ENCODE assay signal across 8 mouse cellular contexts in the genomic region with DNA sequence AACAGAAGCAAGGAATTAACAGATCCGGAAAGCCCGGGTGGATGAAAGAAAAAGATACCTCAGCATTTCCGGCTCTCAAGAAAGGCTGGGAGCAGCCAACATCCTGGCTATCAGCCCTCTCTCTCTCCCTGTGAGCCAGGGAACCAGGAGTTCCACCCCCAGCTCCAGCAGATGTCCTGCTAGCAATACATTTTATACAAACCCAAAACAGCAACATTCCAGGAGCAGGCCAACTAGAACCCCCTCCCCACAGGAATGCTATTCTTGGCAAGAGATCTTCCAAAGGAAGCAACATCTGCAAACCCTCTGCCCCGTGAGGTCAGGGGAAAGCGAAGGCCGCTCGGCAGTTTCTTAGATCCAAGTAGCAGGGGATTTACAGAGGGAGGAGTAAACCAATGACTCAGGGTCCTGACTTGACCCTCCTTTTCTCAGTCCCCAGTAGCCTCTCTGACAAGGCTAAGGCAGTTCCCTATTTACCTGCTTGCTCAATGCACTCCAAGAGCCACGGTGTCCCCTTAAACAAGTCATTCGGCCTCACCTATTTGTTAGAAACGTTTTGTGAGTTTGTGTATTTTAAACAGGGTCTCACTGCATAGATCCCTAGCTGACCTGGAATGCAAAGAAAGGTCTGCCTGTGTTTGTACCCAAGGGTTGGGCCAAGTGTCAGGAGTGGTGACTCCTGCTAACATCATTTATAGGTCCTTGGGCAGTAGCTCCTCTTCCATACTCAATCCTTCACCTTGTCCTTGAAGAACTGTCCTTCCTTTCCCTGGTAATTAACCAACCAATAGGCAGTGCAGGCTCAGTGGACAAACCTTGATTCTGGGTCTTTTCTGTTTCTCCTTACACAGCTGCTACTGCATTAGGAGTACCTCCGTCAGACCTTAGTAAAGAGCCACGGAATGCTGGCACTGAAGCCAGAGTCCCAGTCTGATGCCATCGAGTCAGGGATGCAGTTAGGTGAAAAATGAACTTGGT. TPM values are rescaled to one million over a fixed set of nuclear protein-coding genes. Genes with fewer than 3 reads are reported as not detected.
DNase-seq lines count a peak whose midpoint lies in the region; ATAC-seq and TF ChIP-seq lines count a peak whose summit lies in the region.
"Had no signal": no experiment of that assay in that cellular context is flagged by ENCODE, and none has a peak within 500 bp of the region (broad histone marks: within the 10 kb centered on the region; RNA-seq: fewer than 3 reads in every experiment).

No protein-coding gene starts in this region.

- no peaks in the 10 kb centered on the region for H3K9me3 ChIP-seq in midbrain, embryonic 14.5 days (ENCODE audit: control insufficient read depth, low read length)
- H3K9me3 ChIP-seq in midbrain, postnatal 0 days (ENCODE audit: low read length): no peaks in the 10 kb centered on the region
- H3K9me3 ChIP-seq in heart, embryonic 14.5 days (ENCODE audit: control insufficient read depth, low read length): no peaks in the 10 kb centered on the region
- H3K9me3 ChIP-seq in limb, embryonic 14.5 days (ENCODE audit: control insufficient read depth, low read length): no peaks in the 10 kb centered on the region

- no peak for TF ChIP-seq CTCF in midbrain, postnatal 0 days (IDR thresholded peaks at IDR 0.05)

- H3K4me1 ChIP-seq in midbrain, embryonic 14.5 days (ENCODE audit: control insufficient read depth, insufficient read depth, low read length): no peaks in the 10 kb centered on the region
- H3K4me1 ChIP-seq in midbrain, postnatal 0 days (ENCODE audit: insufficient read depth, low read length): no peaks in the 10 kb centered on the region
- H3K4me1 ChIP-seq in heart, embryonic 14.5 days (ENCODE audit: control insufficient read depth in 2 of 2, insufficient read depth in 2 of 2, low read length in 2 of 2): peaks cover 9 to 14% of the 10 kb centered on the region in 2 experiments
- 0 out of 2 replicates have a peak, but pooled peaks cover 7% of the 10 kb centered on the region for H3K4me1 ChIP-seq in limb, embryonic 14.5 days (ENCODE audit: control insufficient read depth, insufficient read depth, low read length)

- H3K4me2 ChIP-seq in midbrain, embryonic 14.5 days (ENCODE audit: low read length): no peak overlapping the region
- H3K4me2 ChIP-seq in midbrain, postnatal 0 days (ENCODE audit: low read depth, low read length, poor library complexity, severe bottlenecking): no peak overlapping the region
- H3K4me2 ChIP-seq in heart, embryonic 14.5 days (ENCODE audit: low read length): no peak overlapping the region
- H3K4me2 ChIP-seq in limb, embryonic 14.5 days (replicated peaks; ENCODE audit: low read depth, low read length, severe bottlenecking): no peak overlapping the region; the same call in 1 of the 2 replicates

- H3K36me3 ChIP-seq in midbrain, embryonic 14.5 days (ENCODE audit: control insufficient read depth, insufficient read depth, low read length): peaks cover 54% of the 10 kb centered on the region
- peaks cover 45% of the 10 kb centered on the region for H3K36me3 ChIP-seq in midbrain, postnatal 0 days (ENCODE audit: insufficient read depth, low read length)
- peaks cover 50% of the 10 kb centered on the region for H3K36me3 ChIP-seq in heart, embryonic 14.5 days (ENCODE audit: control insufficient read depth, insufficient read depth, low read length)
- peaks cover 45% of the 10 kb centered on the region for H3K36me3 ChIP-seq in limb, embryonic 14.5 days (ENCODE audit: control insufficient read depth, insufficient read depth, low read length)

- DNase-seq in midbrain, embryonic 14.5 days: peak; percentile 13
- DNase-seq in midbrain, postnatal 0 days (ENCODE audit: low spot score): no peak
- DNase-seq in embryo, embryonic 11 days: peak; percentile 57
- peak; percentile 80 for DNase-seq in limb, embryonic 14.5 days (ENCODE audit: low spot score)
- DNase-seq in thymus, postnatal 0 days (ENCODE audit: low spot score): no peak
- no peak for DNase-seq in cerebellum, adult 8-10 months

- no peak overlapping the region for H3K9ac ChIP-seq in midbrain, embryonic 14.5 days (replicated peaks; ENCODE audit: low read length)
- no peak overlapping the region for H3K9ac ChIP-seq in midbrain, postnatal 0 days (replicated peaks; ENCODE audit: low read length, poor library complexity, severe bottlenecking)
- H3K9ac ChIP-seq in heart, embryonic 14.5 days (ENCODE audit: low read length): 0 out of 2 replicates have a peak overlapping the region, but pooled peaks have one; percentile 1
- H3K9ac ChIP-seq in limb, embryonic 14.5 days (ENCODE audit: low read depth, low read length, severe bottlenecking): no peak overlapping the region

- H3K4me3 ChIP-seq in midbrain, embryonic 14.5 days (replicated peaks; ENCODE audit: low read depth, low read length): no peak overlapping the region
- no peak overlapping the region for H3K4me3 ChIP-seq in midbrain, postnatal 0 days (ENCODE audit: low read depth, low read length)
- H3K4me3 ChIP-seq in heart, embryonic 14.5 days (ENCODE audit: control insufficient read depth in 1 of 2, insufficient read depth in 1 of 2, low read depth in 1 of 2, low read length in 2 of 2): no peak overlapping the region
- H3K4me3 ChIP-seq in limb, embryonic 14.5 days (replicated peaks; ENCODE audit: low read length): no peak overlapping the region

- no peak for ATAC-seq in midbrain, embryonic 14.5 days (ENCODE audit: low FRiP score, low TSS enrichment)
- ATAC-seq in midbrain, postnatal 0 days (ENCODE audit: low FRiP score): no peak
- peak; percentile 34 for ATAC-seq in heart, embryonic 14.5 days (ENCODE audit: insufficient number of reproducible peaks, insufficient read depth, low FRiP score, low read depth)
- ATAC-seq in limb, embryonic 14.5 days (ENCODE audit: low FRiP score, low read depth): peak; percentile 69; the same call in 1 of the 2 replicates

- H3K27ac ChIP-seq in midbrain, embryonic 14.5 days (replicated peaks; ENCODE audit: low read depth, low read length): no peak overlapping the region
- H3K27ac ChIP-seq in midbrain, postnatal 0 days (ENCODE audit: low read depth, low read length): no peak overlapping the region
- H3K27ac ChIP-seq in heart, embryonic 14.5 days (replicated peaks in 1 of 2; ENCODE audit: control insufficient read depth in 1 of 2, insufficient read depth in 1 of 2, low read depth in 2 of 2, low read length in 2 of 2): peak overlapping the region; percentile 46; a peak in 3 of 4 replicates
- peak overlapping the region; percentile 40; the same call in 1 of the 2 replicates for H3K27ac ChIP-seq in limb, embryonic 14.5 days (replicated peaks; ENCODE audit: low read depth, low read length)

- no peaks in the 10 kb centered on the region for H3K27me3 ChIP-seq in midbrain, embryonic 14.5 days (ENCODE audit: control insufficient read depth, insufficient read depth, low read length)
- no peaks in the 10 kb centered on the region for H3K27me3 ChIP-seq in midbrain, postnatal 0 days (ENCODE audit: insufficient read depth, low read length)
- no peaks in the 10 kb centered on the region for H3K27me3 ChIP-seq in heart, embryonic 14.5 days (ENCODE audit: control insufficient read depth, insufficient read depth, low read length)
- no peaks in the 10 kb centered on the region for H3K27me3 ChIP-seq in limb, embryonic 14.5 days (ENCODE audit: control insufficient read depth, insufficient read depth, low read length)

- 71% methylated on average over 13 of the region's 13 CpGs for WGBS in midbrain, embryonic 14.5 days
- 67% methylated on average over 13 of the region's 13 CpGs for WGBS in midbrain, postnatal 0 days
- WGBS in heart, embryonic 14.5 days: 41% methylated on average over 13 of the region's 13 CpGs
- WGBS in limb, embryonic 14.5 days: 43% methylated on average over 13 of the region's 13 CpGs

- no peak for TF ChIP-seq POLR2A in limb, embryonic 14.5 days (IDR thresholded peaks at IDR 0.05; ENCODE audit: borderline replicate concordance, extremely low read depth, insufficient read depth, insufficient read length)

RNA-seq across cellular contexts. Expression of a gene that starts 3.1 kb away (rescaled TPM):
- polyA plus RNA-seq in midbrain, embryonic 14.5 days (2014; fragmentation: Nextera tagmentation; extraction: Ambion mirVana): 0.34 and 3.9 TPM in 2 replicates
- total RNA-seq in midbrain, postnatal 0 days (2014; rRNA removed): 5.4 and 5.8 TPM in 2 replicates
- polyA plus RNA-seq in midbrain, postnatal 0 days (2015; fragmentation: Nextera tagmentation; extraction: Ambion mirVana): 9.1 and 11.3 TPM in 2 replicates
- 0.24 and 0.49 TPM in 2 replicates for polyA plus RNA-seq in heart, embryonic 14.5 days (2014; fragmentation: Nextera tagmentation; extraction: Ambion mirVana)
- 1.4 and 1.6 TPM in 2 replicates for polyA plus RNA-seq in limb, embryonic 14.5 days (2012; rRNA removed)
- polyA plus RNA-seq in limb, embryonic 14.5 days (2014; fragmentation: Nextera tagmentation; extraction: Ambion mirVana): 0.95 and 1.2 TPM in 2 replicates
- 10.5 and 11.8 TPM in 2 replicates for polyA plus RNA-seq in thymus, postnatal 0 days (2015; fragmentation: Nextera tagmentation; extraction: Ambion mirVana)
- polyA plus RNA-seq: neural tube, embryonic 11.5 days had no signal

RNA-seq across cellular contexts. Expression of a gene that starts 37.6 kb away (rescaled TPM):
- polyA plus RNA-seq in midbrain, embryonic 14.5 days (2014; fragmentation: Nextera tagmentation; extraction: Ambion mirVana): 53.2 and 70.0 TPM in 2 replicates
- 45.8 and 50.9 TPM in 2 replicates for total RNA-seq in midbrain, postnatal 0 days (2014; rRNA removed)
- polyA plus RNA-seq in midbrain, postnatal 0 days (2015; fragmentation: Nextera tagmentation; extraction: Ambion mirVana): 51.0 and 53.9 TPM in 2 replicates
- polyA plus RNA-seq in heart, embryonic 14.5 days (2014; fragmentation: Nextera tagmentation; extraction: Ambion mirVana): 60.2 and 62.0 TPM in 2 replicates
- polyA plus RNA-seq in limb, embryonic 14.5 days (2012; rRNA removed): 41.2 and 44.5 TPM in 2 replicates
- 65.5 and 75.4 TPM in 2 replicates for polyA plus RNA-seq in limb, embryonic 14.5 days (2014; fragmentation: Nextera tagmentation; extraction: Ambion mirVana)
- 46.2 and 49.3 TPM in 2 replicates for polyA plus RNA-seq in thymus, postnatal 0 days (2015; fragmentation: Nextera tagmentation; extraction: Ambion mirVana)

RNA-seq across cellular contexts. Expression of a gene that starts 37.8 kb away (rescaled TPM):
- 72.3 and 114 TPM in 2 replicates for polyA plus RNA-seq in midbrain, embryonic 14.5 days (2014; fragmentation: Nextera tagmentation; extraction: Ambion mirVana)
- total RNA-seq in midbrain, postnatal 0 days (2014; rRNA removed): 82.9 and 93.2 TPM in 2 replicates
- polyA plus RNA-seq in midbrain, postnatal 0 days (2015; fragmentation: Nextera tagmentation; extraction: Ambion mirVana): 59.8 and 65.0 TPM in 2 replicates
- 74.8 and 77.8 TPM in 2 replicates for polyA plus RNA-seq in heart, embryonic 14.5 days (2014; fragmentation: Nextera tagmentation; extraction: Ambion mirVana)
- 92.7 and 96.2 TPM in 2 replicates for polyA plus RNA-seq in limb, embryonic 14.5 days (2012; rRNA removed)
- polyA plus RNA-seq in limb, embryonic 14.5 days (2014; fragmentation: Nextera tagmentation; extraction: Ambion mirVana): 132 and 150 TPM in 2 replicates
- polyA plus RNA-seq in thymus, postnatal 0 days (2015; fragmentation: Nextera tagmentation; extraction: Ambion mirVana): 119 and 122 TPM in 2 replicates

Comparison
In these comparisons a context has a peak if more than half of its experiments do, and no peak if none do; other contexts are left out.
1. DNase-seq: peak in midbrain, embryonic 14.5 days (single experiment), embryo, embryonic 11 days (single experiment) and limb, embryonic 14.5 days (single experiment); none in midbrain, postnatal 0 days (single experiment), thymus, postnatal 0 days (single experiment) and cerebellum, adult 8-10 months (single experiment).
2. ATAC-seq: peak in heart, embryonic 14.5 days (single experiment) and limb, embryonic 14.5 days (single experiment); none in midbrain, embryonic 14.5 days (single experiment) and midbrain, postnatal 0 days (single experiment).
3. H3K27ac ChIP-seq: peak in heart, embryonic 14.5 days (2 of 2) and limb, embryonic 14.5 days (single experiment); none in midbrain, embryonic 14.5 days (single experiment) and midbrain, postnatal 0 days (single experiment).